Comparison of ENCODE assay signal across 11 mouse cellular contexts in genomic region chr2:74746298-74746921, GRCm38 (mm10). TPM values are rescaled to one million over a fixed set of nuclear protein-coding genes. Genes with fewer than 3 reads are reported as not detected.
A peak's percentile ranks its signal among the peaks of the same experiment; 100 is the strongest.
DNase-seq lines count a peak whose midpoint lies in the region; ATAC-seq and TF ChIP-seq lines count a peak whose summit lies in the region.
"Had no signal": no experiment of that assay in that cellular context is flagged by ENCODE, and none has a peak within 500 bp of the region (broad histone marks: within the 10 kb centered on the region; RNA-seq: fewer than 3 reads in every experiment).

No protein-coding gene starts in this region.

- no peak overlapping the region for H3K27ac ChIP-seq in heart, embryonic 12.5 days (ENCODE audit: poor library complexity, severe bottlenecking)
- no peak overlapping the region for H3K27ac ChIP-seq in testis, adult 2 months (ENCODE audit: control insufficient read depth, insufficient read depth, low read depth, low read length)
- H3K27ac ChIP-seq in limb, embryonic 12.5 days = no peak overlapping the region

- TF ChIP-seq POLR2A in testis, adult 2 months (IDR thresholded peaks at IDR 0.05; ENCODE audit: control insufficient read depth, low read depth, low read length) = no peak; the same call in 1 of the 2 replicates

- H3K4me2 ChIP-seq in heart, embryonic 12.5 days = peak overlapping the region; percentile 14; the same call in 1 of the 2 replicates
- peak overlapping the region; percentile 41 for H3K4me2 ChIP-seq in limb, embryonic 12.5 days

- WGBS in heart, embryonic 12.5 days = 3% methylated on average over 58 of the region's 58 CpGs
- 3% methylated on average over 58 of the region's 58 CpGs for WGBS in limb, embryonic 12.5 days

- H3K9me3 ChIP-seq in heart, embryonic 12.5 days (replicated peaks) = no peaks in the 10 kb centered on the region
- no peaks in the 10 kb centered on the region for H3K9me3 ChIP-seq in limb, embryonic 12.5 days

- no peaks in the 10 kb centered on the region for H3K36me3 ChIP-seq in heart, embryonic 12.5 days
- no peaks in the 10 kb centered on the region for H3K36me3 ChIP-seq in testis, adult 2 months (ENCODE audit: control insufficient read depth, insufficient read depth, low read length)
- H3K36me3 ChIP-seq in limb, embryonic 12.5 days = no peaks in the 10 kb centered on the region

- H3K27me3 ChIP-seq in heart, embryonic 12.5 days (replicated peaks) = peaks cover 90% of the 10 kb centered on the region
- H3K27me3 ChIP-seq in testis, adult 2 months (ENCODE audit: control insufficient read depth, insufficient read depth, low read length) = peaks cover 3% of the 10 kb centered on the region
- H3K27me3 ChIP-seq in limb, embryonic 12.5 days = peaks cover 94% of the 10 kb centered on the region

- no peak for TF ChIP-seq CTCF in testis, adult 2 months (IDR thresholded peaks at IDR 0.05; ENCODE audit: control insufficient read depth, insufficient read depth, insufficient replicate concordance, low read depth, low read length)

- no peak for ATAC-seq in heart, embryonic 12.5 days (ENCODE audit: insufficient number of reproducible peaks, low FRiP score)
- no peak for ATAC-seq in limb, embryonic 12.5 days (ENCODE audit: insufficient number of reproducible peaks, insufficient read depth, low FRiP score, low TSS enrichment, low read depth)

- peak overlapping the region; percentile 17; the same call in 1 of the 2 replicates for H3K4me3 ChIP-seq in heart, embryonic 12.5 days
- H3K4me3 ChIP-seq in testis, adult 2 months (ENCODE audit: control insufficient read depth, low read depth, low read length) = peak overlapping the region; percentile 30
- H3K4me3 ChIP-seq in limb, embryonic 12.5 days (replicated peaks) = peak overlapping the region; percentile 30

- H3K4me1 ChIP-seq in heart, embryonic 12.5 days (replicated peaks) = peaks cover 16% of the 10 kb centered on the region
- H3K4me1 ChIP-seq in testis, adult 2 months (ENCODE audit: control insufficient read depth, insufficient read depth, low read length) = peaks cover 19% of the 10 kb centered on the region
- peaks cover 23% of the 10 kb centered on the region for H3K4me1 ChIP-seq in limb, embryonic 12.5 days (replicated peaks)

- DNase-seq in heart, postnatal 4 days = no peak
- DNase-seq in testis, postnatal 14 days (ENCODE audit: low spot score) = no peak
- DNase-seq in gastrocnemius, postnatal 25 days = no peak
- DNase-seq in thymus, postnatal 25 days = no peak
- DNase-seq in thymus, postnatal 10 days (ENCODE audit: low spot score in 2 of 2) = no peak
- DNase-seq: kidney, postnatal 25 days; lung, adult 18-20 months had no signal

- H3K9ac ChIP-seq in heart, embryonic 12.5 days = no peak overlapping the region
- no peak overlapping the region for H3K9ac ChIP-seq in limb, embryonic 12.5 days (replicated peaks)

RNA-seq across cellular contexts. Expression of gene Hoxd1, which starts 16.4 kb away (rescaled TPM):
- not detected in 2 replicates for polyA plus RNA-seq in heart, embryonic 12.5 days (2016; fragmentation: Nextera tagmentation; extraction: Ambion mirVana)
- not detected for total RNA-seq in heart, postnatal 4 days (2021)
- not detected in 2 replicates for polyA plus RNA-seq in testis, adult 2 months (2012; rRNA removed)
- polyA plus RNA-seq in limb, embryonic 12.5 days (2016; fragmentation: Nextera tagmentation; extraction: Ambion mirVana) = 0.41 and 0.43 TPM in 2 replicates
- total RNA-seq in gastrocnemius, postnatal 25 days (2021) = not detected
- total RNA-seq: adrenal gland, postnatal 36 days had no signal

RNA-seq across cellular contexts. Expression of gene Gm28230, which starts 19.9 kb away (rescaled TPM):
- 0.08 TPM in 1 of 2 replicates, not detected in the other for polyA plus RNA-seq in heart, embryonic 12.5 days (2016; fragmentation: Nextera tagmentation; extraction: Ambion mirVana)
- total RNA-seq in heart, postnatal 4 days (2021) = not detected
- 0.46 and 1.2 TPM in 2 replicates for polyA plus RNA-seq in testis, adult 2 months (2012; rRNA removed)
- 0.38 and 0.51 TPM in 2 replicates for polyA plus RNA-seq in limb, embryonic 12.5 days (2016; fragmentation: Nextera tagmentation; extraction: Ambion mirVana)
- under 1 TPM in 1 of 2 experiments, not detected in 1; 0.27 TPM for total RNA-seq in gastrocnemius, postnatal 25 days (2021)

RNA-seq across cellular contexts. Expression of gene Hoxd4, which starts 34.7 kb away (rescaled TPM):
- polyA plus RNA-seq in heart, embryonic 12.5 days (2016; fragmentation: Nextera tagmentation; extraction: Ambion mirVana) = 0.19 TPM in 1 of 2 replicates, not detected in the other
- under 1 TPM; 0.45 TPM for total RNA-seq in heart, postnatal 4 days (2021)
- 3.3 and 5.3 TPM in 2 replicates for polyA plus RNA-seq in testis, adult 2 months (2012; rRNA removed)
- polyA plus RNA-seq in limb, embryonic 12.5 days (2016; fragmentation: Nextera tagmentation; extraction: Ambion mirVana) = 0.55 and 0.78 TPM in 2 replicates
- 1 to 10 TPM; 1.4 to 2.2 TPM for total RNA-seq in gastrocnemius, postnatal 25 days (2021)

RNA-seq across cellular contexts. Expression of gene Hoxd3, which starts 34.7 kb away (rescaled TPM):
- polyA plus RNA-seq in heart, embryonic 12.5 days (2016; fragmentation: Nextera tagmentation; extraction: Ambion mirVana) = 2.5 and 3.1 TPM in 2 replicates
- under 1 TPM in 1 of 2 experiments, not detected in 1; 0.11 TPM for total RNA-seq in heart, postnatal 4 days (2021)
- 0.48 and 1.4 TPM in 2 replicates for polyA plus RNA-seq in testis, adult 2 months (2012; rRNA removed)
- polyA plus RNA-seq in limb, embryonic 12.5 days (2016; fragmentation: Nextera tagmentation; extraction: Ambion mirVana) = 1.4 and 1.5 TPM in 2 replicates
- total RNA-seq in gastrocnemius, postnatal 25 days (2021) = not detected

RNA-seq across cellular contexts. Expression of gene Hoxd8, which starts 42.0 kb away (rescaled TPM):
- polyA plus RNA-seq in heart, embryonic 12.5 days (2016; fragmentation: Nextera tagmentation; extraction: Ambion mirVana) = 0.10 and 0.37 TPM in 2 replicates
- total RNA-seq in heart, postnatal 4 days (2021) = 1 to 10 TPM; 1.2 to 1.9 TPM
- polyA plus RNA-seq in testis, adult 2 months (2012; rRNA removed) = 23.1 and 23.6 TPM in 2 replicates
- polyA plus RNA-seq in limb, embryonic 12.5 days (2016; fragmentation: Nextera tagmentation; extraction: Ambion mirVana) = 7.5 and 7.8 TPM in 2 replicates
- total RNA-seq in gastrocnemius, postnatal 25 days (2021) = 10 to 100 TPM; 11.7 to 30.6 TPM
